Mouse (Mus musculus): ENCODE measurements at regions not wholly inside any gene's neighbourhood (a gene's known extent, or its start where the extent isn't known, plus 50 kb on each side); places are given as distances from the start of the nearest gene placed in this dataset.
A peak's percentile ranks its signal among the peaks of the same experiment; 100 is the strongest.

GRCm38 (mm10) chr13:107113949-107114690 is 92.2 kb upstream of the Kif2a start:
- peak; percentile 76 to 92 for DNase-seq

- no peak for DNase-seq
These were observed 86.1 kb upstream of the Kif2a start for GRCm38 (mm10) chr13:107108045-107108444.

GRCm38 (mm10) chr13:107107572-107107971 is 85.6 kb upstream of the Kif2a start:
- DNase-seq: no peak

- DNase-seq: peak in 1 of 2 experiments; percentile 74
These were observed 83.6 kb upstream of the Kif2a start for GRCm38 (mm10) chr13:107105510-107105909.

DNA sequence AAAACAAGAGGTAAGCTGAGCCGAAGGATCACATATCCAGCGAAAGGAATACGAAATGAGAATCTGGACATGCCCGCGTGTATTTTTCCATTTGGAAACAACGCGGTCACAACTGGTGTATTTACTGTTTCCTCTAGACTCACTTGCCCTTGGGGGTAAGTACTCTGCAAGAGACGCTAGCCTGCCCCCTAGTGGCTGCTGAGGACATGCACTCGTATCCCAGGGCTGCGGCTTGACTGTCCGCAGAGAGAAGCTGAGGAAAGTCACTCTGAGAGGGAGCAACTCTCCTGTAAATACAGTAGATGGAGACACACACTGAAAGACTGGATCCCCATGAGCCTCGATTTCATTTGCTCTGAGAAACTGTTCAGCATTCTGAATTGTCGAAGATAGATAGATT is 79.7 kb upstream of the Kif2a start:
- DNase-seq: peak; percentile 81 to 87

- DNase-seq: no peak
These were observed 79.0 kb upstream of the Kif2a start for GRCm38 (mm10) chr13:107100852-107101325.

- no peak for DNase-seq
These were observed 78.2 kb upstream of the Kif2a start for GRCm38 (mm10) chr13:107100116-107100515.

DNA sequence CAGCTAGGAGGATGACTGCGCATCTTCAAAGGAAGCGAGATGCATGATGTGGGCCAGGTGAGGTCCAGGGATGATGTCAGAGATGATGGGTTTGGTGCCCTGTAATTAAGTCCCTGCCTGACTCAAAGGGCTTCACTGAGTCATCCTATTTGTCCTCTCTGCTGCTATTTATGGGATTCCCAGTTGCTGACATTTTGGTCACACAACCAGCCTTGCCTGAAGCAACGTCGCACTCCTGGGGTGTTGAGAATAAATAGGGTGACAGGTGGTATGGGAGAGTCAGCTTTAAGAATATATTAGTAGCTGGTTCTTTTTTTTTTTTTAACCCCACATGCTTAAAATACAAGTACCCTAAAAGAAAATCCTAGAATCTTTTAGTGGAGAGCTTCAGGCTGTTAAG is 75.1 kb upstream of the Kif2a start:
- no peak for DNase-seq

- DNase-seq: no peak
These were observed 73.2 kb upstream of the Kif2a start for GRCm38 (mm10) chr13:107094976-107095716.

GRCm38 (mm10) chr13:107094487-107094886 is 72.6 kb upstream of the Kif2a start:
- no peak for DNase-seq

DNA sequence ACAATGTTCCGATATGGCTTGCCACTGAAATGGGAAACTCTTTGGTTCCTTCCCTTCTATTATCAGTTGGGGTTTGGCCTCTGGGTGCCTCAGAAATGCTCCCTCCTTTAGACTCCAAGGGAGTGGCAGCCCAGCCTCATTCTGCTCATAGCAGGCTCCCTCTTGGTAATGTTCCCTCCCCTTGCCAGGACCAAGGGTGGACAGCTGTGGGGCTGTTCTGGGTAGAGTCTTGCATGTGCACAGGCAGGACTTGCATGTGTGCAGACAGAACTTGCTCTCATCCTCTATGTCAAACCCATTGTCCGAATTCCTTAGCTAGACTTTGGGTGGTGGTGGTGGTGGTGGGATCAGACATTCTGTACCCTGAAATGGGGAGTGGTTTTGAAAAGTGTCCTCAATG is 71.8 kb upstream of the Kif2a start:
- DNase-seq: no peak

GRCm38 (mm10) chr13:107088198-107088597 is 66.3 kb upstream of the Kif2a start:
- no peak for DNase-seq

DNA sequence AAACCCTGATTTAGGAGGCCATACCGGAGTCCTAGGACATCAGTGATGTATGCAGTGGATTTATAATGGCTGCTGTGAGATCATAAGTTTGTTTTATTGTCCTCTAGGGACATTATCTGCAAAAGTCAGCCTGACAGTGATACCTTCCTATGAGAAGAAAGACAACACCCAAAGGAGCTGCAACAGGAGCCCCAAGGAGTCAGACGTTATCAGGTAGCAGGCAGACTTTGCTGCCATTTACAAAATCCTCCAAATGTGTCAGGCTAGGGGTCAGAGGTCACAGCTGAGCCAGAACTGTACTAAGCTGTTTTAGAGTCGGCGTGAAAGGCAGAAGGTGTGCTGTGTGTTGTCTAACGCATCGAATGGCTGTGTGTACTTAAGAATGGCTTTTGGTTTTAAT is 65.4 kb upstream of the Kif2a start:
- DNase-seq: no peak

DNA sequence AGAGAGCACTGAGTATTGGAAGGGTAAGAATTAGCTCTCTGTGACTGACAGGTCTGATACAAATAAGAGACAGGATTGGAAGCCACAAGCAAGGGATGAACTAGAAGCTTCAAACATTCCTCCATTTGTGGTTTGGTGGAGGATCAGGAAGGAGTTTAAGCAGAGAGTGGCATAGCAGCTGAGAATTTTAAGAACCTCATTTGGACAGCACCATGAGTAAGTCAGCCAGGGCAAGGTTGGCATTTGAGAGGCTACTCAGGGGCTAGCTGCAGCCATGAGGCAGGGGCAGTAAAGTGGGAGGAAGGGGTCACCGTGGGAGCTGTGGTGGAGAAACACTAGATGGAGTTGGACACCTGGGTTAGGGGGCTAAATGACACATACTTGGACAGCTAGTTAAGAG is 56.2 kb upstream of the Kif2a start:
- no peak for DNase-seq

GRCm38 (mm10) chr13:107074917-107075316 is 53.0 kb upstream of the Kif2a start:
- DNase-seq: no peak

- DNase-seq: no peak
These were observed 51.2 kb upstream of the Kif2a start for GRCm38 (mm10) chr13:107073039-107073620.

GRCm38 (mm10) chr13:107072345-107073038 is 50.6 kb upstream of the Kif2a start:
- no peak for DNase-seq

Measured in kidney, postnatal 25 days (tissue).